Mouse (Mus musculus) hindbrain, embryonic 12.5 days (tissue): ENCODE results near the gene Zfp526. TPM values are rescaled to one million over a fixed set of nuclear protein-coding genes. Genes with fewer than 3 reads are reported as not detected.

Source experiments
- ATAC-seq: fragments of 200-750 bp; cut with Nextera tagmentation; 2 replicates; pipeline ENCODE4 v1.8.0; 2017; ENCODE audit warnings: moderate TSS enrichment; ENCODE audit not compliant: low FRiP score
- H3K27ac ChIP-seq: fragments of 300-500 bp; sonication (generic); 2 replicates; pipeline ENCODE4 v1.5.1; 2016; ENCODE audit warnings: mild to moderate bottlenecking
- H3K27me3 ChIP-seq: fragments of 300-500 bp; sonication (generic); 2 replicates; pipeline ENCODE4 v1.6.1; 2016; ENCODE audit warnings: mild to moderate bottlenecking
- H3K36me3 ChIP-seq: fragments of 300-500 bp; sonication (generic); 2 replicates; pipeline ENCODE4 v1.6.1; 2016; ENCODE audit warnings: mild to moderate bottlenecking
- H3K4me1 ChIP-seq: fragments of 300-500 bp; sonication (generic); 2 replicates; pipeline ENCODE4 v1.6.1; 2016
- H3K4me2 ChIP-seq: fragments of 300-500 bp; sonication (generic); replicated peaks from 2 replicates; pipeline ENCODE4 v1.6.1; 2016; ENCODE audit warnings: mild to moderate bottlenecking
- H3K4me3 ChIP-seq: fragments of 300-500 bp; sonication (generic); 2 replicates; pipeline ENCODE4 v1.5.1; 2016; ENCODE audit warnings: mild to moderate bottlenecking
- H3K9ac ChIP-seq: fragments of 300-500 bp; sonication (generic); 2 replicates; pipeline ENCODE4 v1.6.1; 2016; ENCODE audit warnings: mild to moderate bottlenecking, moderate library complexity
- H3K9me3 ChIP-seq: fragments of 300-500 bp; sonication (generic); replicated peaks from 2 replicates; pipeline ENCODE4 v1.6.1; 2016; ENCODE audit warnings: mild to moderate bottlenecking
- WGBS: fragments of 180-500 bp; shearing (Covaris S2); methylation state at CpG from one replicate; pipeline ENCODE4 v1.1.7; 2016; 5-methylcytosine and 5-hydroxymethylcytosine counted together
- polyA plus RNA-seq: library from polyadenylated mRNA; unstranded; fragments of >200 nt; fragmentation: Nextera tagmentation; extraction: Ambion mirVana; gene quantifications from 2 replicates; pipeline ENCODE4 v1.2.1, GENCODE M21; 2016

Gene Zfp526
- polyA plus RNA-seq, 1 experiment from 2014 or later: 2.3 TPM

DNA sequence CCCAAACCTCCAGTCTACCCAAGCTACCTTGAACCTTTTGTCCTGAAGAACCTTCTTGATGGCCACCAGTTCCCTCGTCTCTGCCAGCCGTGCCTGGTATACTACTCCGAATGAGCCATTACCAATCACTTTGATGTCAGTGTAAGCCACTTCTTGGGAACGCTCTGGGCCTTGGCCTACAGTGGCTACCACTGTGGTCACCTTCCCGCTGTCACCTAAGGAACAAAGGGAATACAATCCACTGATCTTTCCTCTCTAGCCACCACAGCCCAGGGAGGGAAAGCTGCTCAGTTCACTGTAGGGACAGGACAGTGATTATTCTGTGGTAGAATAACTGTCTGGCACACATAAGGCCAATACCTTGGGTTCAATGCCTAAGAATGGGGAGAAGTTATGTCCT is 14.3 kb downstream of the Zfp526 start:
- no peak for ATAC-seq
- Histone ChIP-seq H3K4me1 (peaks cover 30% of the 10 kb centered on the region), H3K4me2 (peak overlapping the region; percentile 81; the same call in 1 of the 2 replicates), H3K4me3 (no peak overlapping the region), H3K36me3 (peaks cover 45% of the 10 kb centered on the region), H3K27me3 (no peaks in the 10 kb centered on the region), H3K9me3 (no peaks in the 10 kb centered on the region), H3K27ac (no peak overlapping the region), H3K9ac (no peak overlapping the region)
- 91% methylated on average over 5 of the region's 5 CpGs for WGBS

DNA sequence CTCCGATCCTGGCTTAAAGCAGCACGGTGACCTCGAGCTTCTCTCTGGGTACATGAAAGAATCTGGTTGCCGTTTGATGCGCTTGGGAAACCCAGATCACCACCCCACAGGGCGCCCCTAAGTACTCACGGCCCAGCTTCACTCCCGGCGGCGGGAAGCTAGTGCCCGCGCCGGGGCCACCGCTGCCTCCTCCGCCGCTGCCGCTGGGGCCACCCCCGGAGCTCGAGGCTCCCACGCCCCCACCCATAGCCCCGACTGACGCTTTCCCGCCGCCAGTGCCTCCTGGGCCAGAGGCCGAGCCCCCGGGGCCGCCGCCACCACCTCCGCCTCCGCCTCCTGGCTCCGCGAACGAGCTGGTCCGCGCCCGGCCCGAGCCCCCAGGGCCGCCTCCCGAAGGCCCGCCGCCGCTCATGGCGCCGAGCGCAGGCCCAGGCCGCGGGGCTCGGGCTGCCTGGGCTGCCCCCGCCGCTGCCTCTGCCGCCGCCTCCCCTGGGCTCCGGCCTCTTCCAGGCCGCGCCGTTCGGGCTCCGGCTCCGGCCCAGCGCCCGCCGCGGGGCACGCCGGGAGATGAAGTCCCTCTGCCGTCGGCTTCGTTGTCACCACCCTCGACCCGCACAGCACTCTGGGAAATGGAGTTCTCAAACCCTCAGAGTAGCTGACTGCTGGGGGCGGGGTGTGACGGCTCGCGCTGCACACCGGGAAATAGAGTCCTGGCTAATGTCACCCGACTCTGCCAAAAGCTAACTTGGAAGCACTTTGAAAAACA is 16.2 kb downstream of the Zfp526 start, which contains the start of gene Gsk3a:
TSS of gene Gsk3a (minus strand) at position 603 of the 766 bp plus-strand sequence.
- Histone ChIP-seq H3K9me3 (no peaks in the 10 kb centered on the region), H3K9ac (peak within 1 kb of the TSS; percentile 94), H3K4me1 (peaks cover 30% of the 10 kb centered on the region), H3K27me3 (no peaks in the 10 kb centered on the region), H3K27ac (peak within 1 kb of the TSS; percentile 79), H3K4me2 (peak within 1 kb of the TSS; percentile 81), H3K36me3 (peaks cover 26% of the 10 kb centered on the region), H3K4me3 (peak within 1 kb of the TSS; percentile 93)
- ATAC-seq: peak; percentile 89
- under 1% methylated on average over 69 of the region's 76 CpGs for WGBS

DNA sequence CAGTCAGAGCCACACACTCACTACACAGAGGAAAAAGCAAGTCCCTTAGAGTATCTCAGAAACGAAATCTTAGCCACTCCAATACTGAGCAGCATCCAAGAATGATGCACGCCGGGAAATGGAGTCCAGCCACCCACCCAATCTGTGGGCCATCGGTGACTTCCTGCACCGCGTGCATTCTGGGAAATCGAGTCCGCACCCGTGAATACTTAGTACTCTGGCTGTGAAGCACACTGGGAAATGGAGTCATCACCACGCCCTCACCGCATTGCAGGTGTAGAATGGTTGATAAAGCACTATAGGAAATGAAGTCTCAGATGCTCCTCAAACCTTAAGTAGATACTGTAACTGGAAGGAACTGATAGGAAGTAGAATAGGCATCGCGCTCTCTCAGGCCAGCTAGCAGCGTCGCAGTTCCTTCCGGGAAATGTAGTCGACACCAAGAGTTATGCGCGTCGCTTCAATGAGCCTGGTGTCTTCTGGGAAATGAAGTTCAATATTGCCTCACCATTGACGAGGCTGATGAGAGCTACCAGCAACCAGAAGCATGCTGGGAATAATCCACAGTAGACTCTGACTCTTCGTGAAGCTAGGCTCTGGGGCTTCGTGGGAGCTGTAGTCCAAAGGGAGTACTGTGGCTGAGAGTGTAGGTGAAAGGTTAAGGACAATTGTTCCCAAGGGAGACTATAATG is 16.9 kb downstream of the Zfp526 start:
- Histone ChIP-seq H3K9me3 (no peaks in the 10 kb centered on the region), H3K36me3 (peaks cover 18% of the 10 kb centered on the region), H3K4me2 (peak overlapping the region; percentile 81), H3K9ac (no peak overlapping the region), H3K4me3 (peak overlapping the region; percentile 93), H3K27me3 (no peaks in the 10 kb centered on the region), H3K27ac (peak overlapping the region; percentile 79), H3K4me1 (peaks cover 30% of the 10 kb centered on the region)
- peak; percentile 94 for ATAC-seq
- under 1% methylated on average over 23 of the region's 23 CpGs for WGBS

DNA sequence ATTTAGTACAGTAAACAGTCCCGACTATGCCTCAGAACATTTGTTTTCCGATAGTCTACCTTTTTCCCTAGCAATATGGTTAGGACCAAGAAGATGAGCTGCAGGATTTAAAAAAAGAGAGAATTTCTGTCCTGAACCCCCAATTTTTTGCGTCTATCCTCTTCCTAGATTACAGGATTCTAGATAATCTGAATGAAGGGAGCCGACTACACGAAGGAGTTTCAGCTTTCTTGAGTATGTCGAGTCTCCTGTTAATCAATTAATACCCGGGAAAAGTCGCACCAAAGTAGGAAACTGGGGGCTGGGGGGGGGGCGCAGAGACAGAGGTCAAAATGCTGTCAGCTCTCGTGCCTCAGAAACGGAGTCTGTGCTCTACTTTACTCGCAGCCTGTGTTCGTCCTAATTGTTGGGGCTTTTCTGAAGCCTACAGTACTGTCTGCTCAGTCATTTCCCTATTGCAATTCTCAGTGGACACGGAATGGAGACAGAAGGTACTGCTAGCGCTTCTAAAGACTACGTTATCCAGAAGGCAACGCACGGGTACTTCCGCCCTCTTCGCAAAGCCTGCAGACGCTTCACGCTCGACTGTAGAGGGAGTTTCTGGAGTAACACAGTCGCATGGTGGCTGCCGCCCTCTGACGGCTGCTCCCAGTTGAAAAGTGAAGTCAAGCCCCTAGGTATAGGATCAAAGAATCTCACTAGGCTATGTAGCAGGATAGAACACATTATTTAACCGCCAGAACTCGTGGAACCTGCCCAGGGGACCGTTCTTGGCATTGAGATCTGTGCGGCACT is 17.8 kb downstream of the Zfp526 start:
- Histone ChIP-seq H3K36me3 (peaks cover 13% of the 10 kb centered on the region), H3K4me2 (peak overlapping the region; percentile 81), H3K9me3 (no peaks in the 10 kb centered on the region), H3K4me1 (peaks cover 30% of the 10 kb centered on the region), H3K27me3 (no peaks in the 10 kb centered on the region), H3K27ac (peak overlapping the region; percentile 79), H3K4me3 (peak overlapping the region; percentile 93), H3K9ac (peak overlapping the region; percentile 8; the same call in 1 of the 2 replicates)
- peak; percentile 38 for ATAC-seq
- 3% methylated on average over 30 of the region's 30 CpGs for WGBS

DNA sequence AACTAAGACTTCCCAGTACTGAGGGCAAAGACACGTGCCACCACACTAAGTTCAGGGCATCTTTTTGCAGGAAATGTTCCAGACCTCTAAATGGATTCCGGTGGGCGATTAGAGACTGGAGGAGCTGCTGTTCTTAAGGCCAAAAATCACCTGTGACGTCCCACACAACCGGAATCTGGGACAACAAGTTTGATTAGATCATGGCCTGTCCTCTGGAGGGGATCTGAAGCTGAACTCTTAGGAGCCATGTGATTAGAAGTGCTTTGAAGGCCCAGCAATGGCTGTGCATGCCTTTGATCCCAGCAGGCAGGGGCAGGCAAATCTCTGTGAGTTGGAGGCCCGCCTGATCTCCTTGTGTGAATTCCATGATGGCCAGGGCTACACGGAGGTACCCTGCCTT is 19.4 kb downstream of the Zfp526 start:
- no peaks in the 10 kb centered on the region for H3K9me3 ChIP-seq
- no peak overlapping the region for H3K4me2 ChIP-seq
- H3K27ac ChIP-seq: no peak overlapping the region
- H3K4me1 ChIP-seq: peaks cover 20% of the 10 kb centered on the region
- no peaks in the 10 kb centered on the region for H3K27me3 ChIP-seq
- H3K36me3 ChIP-seq: peaks cover 15% of the 10 kb centered on the region
- ATAC-seq: no peak
- H3K4me3 ChIP-seq: no peak overlapping the region
- H3K9ac ChIP-seq: no peak overlapping the region
- 73% methylated on average over 7 of the region's 7 CpGs for WGBS

DNA sequence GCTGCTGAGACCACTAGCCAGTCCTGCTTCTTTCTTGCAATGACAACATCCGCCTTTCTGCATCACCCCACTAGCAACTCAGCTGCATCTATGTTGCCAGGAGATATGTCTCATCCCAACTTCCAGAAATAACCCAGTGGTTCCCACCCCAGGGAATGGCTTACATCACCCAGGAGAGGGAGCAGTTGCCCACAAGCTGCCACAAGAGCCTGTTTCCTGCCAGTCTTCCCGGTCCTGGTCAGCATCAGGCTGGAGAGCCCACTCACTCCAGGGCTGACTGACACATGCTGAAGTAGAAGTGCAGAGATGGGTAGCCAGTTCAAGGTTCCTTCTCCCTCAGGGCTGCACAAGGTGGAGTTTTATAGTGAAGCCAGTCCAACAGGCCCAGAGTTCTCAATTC is 19.8 kb downstream of the Zfp526 start:
- ATAC-seq: no peak
- peaks cover 15% of the 10 kb centered on the region for H3K36me3 ChIP-seq
- H3K27ac ChIP-seq: no peak overlapping the region; the same call in 1 of the 2 replicates
- no peak overlapping the region for H3K4me2 ChIP-seq
- 26% methylated on average over 2 of the region's 2 CpGs for WGBS
- no peak overlapping the region for H3K9ac ChIP-seq
- H3K9me3 ChIP-seq: no peaks in the 10 kb centered on the region
- no peaks in the 10 kb centered on the region for H3K27me3 ChIP-seq
- H3K4me3 ChIP-seq: no peak overlapping the region
- peaks cover 19% of the 10 kb centered on the region for H3K4me1 ChIP-seq

DNA sequence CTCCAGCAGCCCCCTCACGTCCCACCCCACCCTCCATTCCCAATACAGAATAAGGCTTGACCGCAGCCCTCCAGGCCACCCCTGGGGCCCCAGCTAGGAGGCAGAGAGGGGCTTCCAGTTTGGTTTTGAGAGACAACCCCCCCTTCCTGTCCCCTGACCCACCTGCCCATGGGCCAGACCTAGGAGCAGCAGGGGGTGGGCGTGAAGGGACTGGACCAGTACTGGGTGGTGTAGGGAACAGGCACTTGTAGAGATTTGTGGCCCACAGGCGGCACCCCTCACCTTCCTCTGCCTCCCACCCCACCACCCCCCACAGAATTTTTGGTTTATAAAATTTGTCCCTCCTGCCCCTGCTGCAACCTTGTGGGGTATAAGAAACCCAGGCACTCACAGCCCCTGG is 22.1 kb downstream of the Zfp526 start:
- Histone ChIP-seq H3K4me1 (peaks cover 31% of the 10 kb centered on the region), H3K4me3 (no peak overlapping the region), H3K9ac (peak overlapping the region; percentile 24; the same call in 1 of the 2 replicates), H3K9me3 (no peaks in the 10 kb centered on the region), H3K27ac (no peak overlapping the region), H3K4me2 (no peak overlapping the region), H3K36me3 (peaks cover 15% of the 10 kb centered on the region), H3K27me3 (no peaks in the 10 kb centered on the region)
- ATAC-seq: no peak
- WGBS: 96% methylated on average over 4 of the region's 4 CpGs

DNA sequence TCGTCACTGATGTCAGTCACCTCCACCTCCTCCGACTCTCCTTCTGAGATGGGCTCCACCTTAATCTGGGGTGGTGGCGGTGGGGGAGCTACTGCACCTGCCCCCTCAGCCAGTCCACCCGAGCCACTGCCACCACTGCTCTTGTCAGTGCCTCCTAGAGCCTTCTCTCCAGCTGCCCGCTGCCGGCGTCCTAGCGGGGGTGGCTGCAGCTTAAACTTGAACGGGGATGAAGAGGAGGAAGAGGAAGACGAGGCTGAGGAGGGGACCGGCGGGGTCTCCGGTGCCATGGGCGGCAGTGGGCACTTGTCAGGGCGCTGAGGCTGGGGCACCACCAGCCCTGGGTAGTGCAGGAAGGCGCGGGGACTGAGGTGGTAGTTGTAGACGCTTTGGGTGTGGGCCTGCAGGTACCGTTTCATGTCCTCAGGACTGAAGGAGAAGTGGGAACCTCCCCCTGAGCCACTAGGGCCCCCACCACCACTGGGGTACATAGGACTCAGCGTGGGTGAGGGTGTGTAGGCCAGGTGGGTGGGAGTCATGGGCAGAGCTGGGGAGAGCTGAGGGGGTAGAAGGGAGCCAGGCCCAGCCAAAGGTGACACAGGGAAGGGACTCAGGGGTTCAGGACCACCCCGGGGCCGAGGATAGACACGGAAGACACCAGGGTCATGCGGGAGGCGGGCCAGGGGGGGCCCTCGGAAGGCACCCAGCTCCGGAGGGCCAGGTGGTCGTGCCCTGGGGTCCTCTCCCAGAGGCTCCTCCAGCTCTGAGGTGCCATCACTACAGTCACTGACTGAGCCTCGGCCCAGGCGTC is 23.5 kb downstream of the Zfp526 start:
- no peak for ATAC-seq
- 91% methylated on average over 30 of the region's 30 CpGs for WGBS

DNA sequence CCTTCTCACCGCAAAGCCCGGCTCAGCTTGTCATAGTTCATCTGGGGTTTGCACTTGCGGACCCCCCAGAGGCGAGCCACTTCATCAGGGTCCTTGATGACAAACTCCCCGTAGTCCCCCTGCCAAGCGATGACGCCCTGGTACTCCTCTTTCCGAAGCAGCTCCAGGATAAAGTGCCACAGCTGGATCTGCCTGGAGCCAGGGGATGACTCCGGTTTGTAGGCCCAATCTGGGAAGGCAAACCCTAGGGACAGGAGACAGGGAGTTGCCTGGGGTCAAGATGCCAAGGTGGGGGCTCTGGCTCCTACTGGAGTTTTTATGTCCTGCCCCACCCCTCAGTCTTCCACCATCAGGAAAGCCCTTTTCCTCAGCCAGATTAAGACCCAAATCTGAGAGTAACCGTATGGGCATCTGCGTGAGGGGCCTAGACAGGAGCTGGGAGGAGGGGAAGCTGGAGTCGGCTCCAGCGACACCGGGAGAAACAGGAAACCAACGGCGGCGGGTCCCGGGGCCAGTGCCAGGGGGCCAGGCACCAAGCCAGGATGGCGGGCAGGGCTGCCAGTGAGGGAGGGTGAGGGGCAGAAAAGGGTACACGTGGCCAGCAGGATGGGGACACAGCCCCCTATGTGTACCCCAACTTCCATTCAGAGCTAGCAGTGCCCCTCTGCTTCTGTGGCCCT is 25.0 kb downstream of the Zfp526 start:
- Histone ChIP-seq H3K9me3 (no peaks in the 10 kb centered on the region), H3K4me1 (peaks cover 38% of the 10 kb centered on the region), H3K27ac (peak overlapping the region; percentile 91), H3K4me2 (peak overlapping the region; percentile 98), H3K36me3 (peaks cover 15% of the 10 kb centered on the region), H3K4me3 (peak overlapping the region; percentile 18), H3K27me3 (no peaks in the 10 kb centered on the region), H3K9ac (peak overlapping the region; percentile 87; the same call in 1 of the 2 replicates)
- no peak for ATAC-seq
- 66% methylated on average over 20 of the region's 20 CpGs for WGBS

More for the DNA sequence above, 23.5 kb downstream of the Zfp526 start:
- H3K27me3 ChIP-seq: no peaks in the 10 kb centered on the region
- H3K27ac ChIP-seq: no peak overlapping the region
- no peaks in the 10 kb centered on the region for H3K9me3 ChIP-seq
- no peak overlapping the region for H3K9ac ChIP-seq
- H3K36me3 ChIP-seq: peaks cover 15% of the 10 kb centered on the region
- H3K4me2 ChIP-seq: no peak overlapping the region
- peaks cover 33% of the 10 kb centered on the region for H3K4me1 ChIP-seq
- no peak overlapping the region for H3K4me3 ChIP-seq

DNA sequence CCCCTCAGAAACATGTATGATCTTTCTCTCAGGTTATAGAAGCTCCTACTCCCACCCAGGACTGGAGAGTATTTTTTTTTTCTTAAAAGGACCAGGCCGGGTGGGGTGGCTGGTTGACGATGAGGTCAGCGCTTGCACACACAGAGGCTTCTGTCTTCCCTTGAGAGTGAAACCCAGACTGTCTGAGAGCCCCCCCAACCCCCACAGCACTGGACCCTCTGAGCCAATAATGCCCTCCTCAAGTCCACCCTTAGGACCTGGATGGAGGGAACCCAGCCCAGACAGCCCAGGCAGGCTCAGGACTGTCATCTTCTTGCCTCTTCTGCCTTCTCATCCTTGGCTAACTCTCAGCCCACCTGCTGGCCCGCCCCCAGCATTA is 25.5 kb downstream of the Zfp526 start:
- Histone ChIP-seq H3K4me3 (peak overlapping the region; percentile 18), H3K27me3 (no peaks in the 10 kb centered on the region), H3K4me1 (peaks cover 43% of the 10 kb centered on the region), H3K9me3 (no peaks in the 10 kb centered on the region), H3K9ac (peak overlapping the region; percentile 87), H3K4me2 (peak overlapping the region; percentile 98), H3K27ac (peak overlapping the region; percentile 91), H3K36me3 (peaks cover 15% of the 10 kb centered on the region)
- ATAC-seq: no peak
- WGBS: 56% methylated on average over 4 of the region's 4 CpGs

DNA sequence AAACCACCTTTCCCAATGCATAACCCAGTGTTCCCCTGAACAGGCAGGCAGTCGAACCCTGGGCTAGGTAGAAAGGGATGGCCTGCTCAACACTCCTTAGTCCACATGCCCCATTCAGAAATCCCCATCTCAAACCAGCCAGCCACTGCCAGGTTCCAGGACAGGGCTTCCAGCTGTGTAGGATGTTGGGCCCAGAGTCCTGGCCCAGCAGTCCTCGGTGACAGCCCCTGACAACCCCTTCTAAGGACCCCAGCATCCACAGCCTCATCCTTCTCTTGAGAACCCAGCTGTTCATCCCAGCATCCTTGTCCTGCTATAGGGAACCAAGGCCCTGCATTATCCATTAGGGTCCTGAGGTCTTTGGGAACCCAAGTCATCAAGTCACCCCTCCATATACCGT is 26.3 kb downstream of the Zfp526 start:
- H3K4me2 ChIP-seq: peak overlapping the region; percentile 98
- no peaks in the 10 kb centered on the region for H3K27me3 ChIP-seq
- H3K4me1 ChIP-seq: peaks cover 48% of the 10 kb centered on the region
- H3K9me3 ChIP-seq: no peaks in the 10 kb centered on the region
- H3K27ac ChIP-seq: peak overlapping the region; percentile 91
- 23% methylated on average over 3 of the region's 3 CpGs for WGBS
- peak overlapping the region; percentile 87 for H3K9ac ChIP-seq
- H3K36me3 ChIP-seq: peaks cover 15% of the 10 kb centered on the region
- H3K4me3 ChIP-seq: peak overlapping the region; percentile 82
- no peak for ATAC-seq
